Mouse (Mus musculus) C2C12 (cell line): ENCODE measurements at regions not wholly inside any gene's neighbourhood (a gene's known extent, or its start where the extent isn't known, plus 50 kb on each side); places are given as distances from the start of the nearest gene placed in this dataset.
A peak's percentile ranks its signal among the peaks of the same experiment; 100 is the strongest.

Experiments used
- H3K27me3 ChIP-seq: one replicate; pipeline ENCODE4 v1.6.1; 2011; ENCODE audit not compliant: control insufficient read depth, insufficient read depth, insufficient read length
- H3K36me3 ChIP-seq: one replicate; pipeline ENCODE4 v1.6.1; 2011; ENCODE audit not compliant: control insufficient read depth, insufficient read depth
- H3K4me3 ChIP-seq: one replicate; pipeline ENCODE4 v1.5.1; 2011; ENCODE audit warnings: mild to moderate bottlenecking, control low read depth; ENCODE audit not compliant: poor library complexity, insufficient read depth, severe bottlenecking
- H3K79me2 ChIP-seq: one replicate; pipeline ENCODE4 v1.6.1; 2011; ENCODE audit not compliant: control insufficient read depth, insufficient read depth
- H3K79me3 ChIP-seq: one replicate; pipeline ENCODE4 v1.6.1; 2011; ENCODE audit warnings: low read depth, control low read depth
- H3ac ChIP-seq: one replicate; pipeline ENCODE3; 2011; ENCODE audit warnings: low read depth; ENCODE audit not compliant: control insufficient read depth, insufficient read length
- CEBPB ChIP-seq: IDR thresholded peaks from one replicate; pipeline ENCODE4 v1.6.1; 2011; ENCODE audit warnings: low read depth, mild to moderate bottlenecking, control low read depth, moderate library complexity
- CTCF ChIP-seq: IDR thresholded peaks from one replicate; pipeline ENCODE4 v1.5.1; 2011; ENCODE audit not compliant: control insufficient read depth, insufficient read depth, insufficient read length
- FOSL1 ChIP-seq: IDR thresholded peaks from one replicate; pipeline ENCODE4 v1.8.0; 2011; ENCODE audit warnings: mild to moderate bottlenecking, low read length; ENCODE audit not compliant: poor library complexity, insufficient read depth, severe bottlenecking
- MAX ChIP-seq: IDR thresholded peaks from one replicate; pipeline ENCODE4 v1.6.1; 2011; ENCODE audit warnings: mild to moderate bottlenecking, control low read depth
- MYOD1 ChIP-seq: IDR thresholded peaks from one replicate; pipeline ENCODE4 v1.6.1; 2011; ENCODE audit warnings: low read depth; ENCODE audit not compliant: control insufficient read depth, insufficient read length
- MYOG ChIP-seq: IDR thresholded peaks from one replicate; pipeline ENCODE4 v1.6.1; 2011; ENCODE audit not compliant: control insufficient read depth, insufficient read length; ENCODE audit errors: extremely low read depth
- USF1 ChIP-seq: IDR thresholded peaks from one replicate; pipeline ENCODE4 v1.6.1; 2011; ENCODE audit warnings: low read depth, mild to moderate bottlenecking, control low read depth, moderate library complexity

DNA sequence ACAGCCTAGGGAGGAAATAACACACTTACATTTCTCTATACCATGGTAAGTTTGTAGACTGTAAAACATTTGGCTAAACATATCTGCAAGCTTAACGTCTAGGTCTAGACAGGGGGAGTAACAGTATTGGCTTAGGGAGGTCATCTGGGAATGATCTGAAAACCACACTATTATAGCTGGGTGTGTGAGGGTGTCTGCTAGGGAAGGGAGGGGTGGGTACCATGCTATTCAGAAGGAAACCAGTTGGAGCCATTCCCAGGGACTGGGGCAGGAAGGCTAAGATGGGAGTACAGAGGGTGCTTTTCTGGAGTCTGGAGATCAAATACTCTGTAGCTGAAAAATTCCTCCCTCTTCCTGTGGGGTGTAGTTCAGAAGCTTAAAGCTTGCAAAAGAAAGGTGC, 2235.9 kb downstream of the 9330182O14Rik start:
- TF ChIP-seq CTCF, result no peak
- TF ChIP-seq MAX, result peak; percentile 50
- TF ChIP-seq CEBPB, result no peak
- no peak for TF ChIP-seq FOSL1
- TF ChIP-seq MYOD1, result no peak
- Histone ChIP-seq H3K27me3 (no peaks in the 10 kb centered on the region), H3K4me3 (no peak overlapping the region)

DNA sequence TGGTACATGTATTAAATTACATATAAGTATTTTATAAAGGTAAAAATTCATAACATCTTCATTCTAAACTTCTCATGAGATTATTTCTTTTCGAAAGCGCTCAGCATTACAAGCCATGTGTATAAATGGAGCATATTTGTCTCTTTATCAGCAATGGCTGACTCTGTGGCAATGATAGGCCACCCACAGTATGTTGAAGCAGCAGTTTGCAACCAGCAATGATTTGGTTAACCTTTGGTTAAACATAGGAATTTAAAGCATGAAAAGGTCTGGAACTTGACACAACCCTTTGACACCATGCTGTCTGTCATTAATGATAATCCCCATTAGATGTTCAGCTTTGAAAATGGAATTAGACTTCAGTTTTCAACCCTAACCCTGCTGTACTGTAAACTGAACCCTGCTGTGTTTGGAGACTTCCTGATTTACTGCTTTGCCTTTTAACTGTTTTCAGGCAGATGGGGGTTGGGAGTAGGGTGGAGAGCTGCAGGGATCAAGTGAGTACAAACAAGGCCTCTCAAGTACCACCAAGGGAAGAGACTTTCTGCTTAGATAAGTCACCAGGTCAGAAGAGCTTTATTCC, 2238.6 kb downstream of the 9330182O14Rik start:
- Histone ChIP-seq H3K4me3 (no peak overlapping the region), H3K79me2 (no peaks in the 10 kb centered on the region), H3ac (no peak overlapping the region), H3K27me3 (no peaks in the 10 kb centered on the region), H3K79me3 (no peaks in the 10 kb centered on the region), H3K36me3 (no peaks in the 10 kb centered on the region)
- TF ChIP-seq MYOD1 (no peak), MAX (no peak), USF1 (no peak), CEBPB (no peak), FOSL1 (no peak), MYOG (no peak), CTCF (no peak)

More for the DNA sequence above, 2235.9 kb downstream of the 9330182O14Rik start:
- Histone ChIP-seq H3K79me3 (no peaks in the 10 kb centered on the region), H3K36me3 (no peaks in the 10 kb centered on the region), H3K79me2 (no peaks in the 10 kb centered on the region), H3ac (no peak overlapping the region)
